Mouse (Mus musculus): ENCODE data around the gene Dennd1b.

Gene Dennd1b

DNA sequence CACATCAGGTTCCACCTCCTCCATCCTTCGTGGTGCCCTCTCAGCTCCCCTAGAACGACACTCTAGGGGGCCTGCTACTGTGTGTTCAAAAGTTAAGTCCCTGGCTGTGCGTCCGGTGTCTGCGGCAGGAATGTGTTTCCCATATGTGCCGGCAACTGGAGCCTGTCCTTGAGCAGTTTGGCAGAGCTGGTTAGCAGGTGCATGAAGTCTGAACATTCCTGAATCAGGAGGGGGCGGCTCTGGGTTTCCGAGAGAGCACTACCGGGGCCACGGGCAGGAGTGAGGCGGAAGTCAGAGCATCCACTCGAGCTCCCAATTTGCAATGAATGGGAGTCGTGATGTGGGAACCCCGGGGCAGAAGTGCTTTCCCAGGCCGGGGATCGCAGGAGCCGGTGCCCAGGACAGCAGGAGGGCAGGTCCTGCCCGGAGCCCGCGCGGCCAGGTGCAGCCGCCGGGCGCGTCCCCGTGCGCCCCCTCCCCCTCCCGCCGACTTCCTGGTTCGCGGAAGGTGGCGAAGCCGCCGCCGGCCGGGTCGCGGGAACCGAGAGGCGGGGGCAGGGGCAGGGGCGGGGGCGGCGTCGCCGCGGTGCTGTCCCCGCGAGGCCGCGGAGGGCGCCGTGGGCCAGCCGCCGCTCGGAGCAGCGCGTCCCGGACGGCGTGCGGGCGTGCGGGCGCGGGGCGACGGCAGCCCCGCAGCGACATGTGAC, at the start of gene Dennd1b:
TSS of gene Dennd1b (plus strand) at position 275 of the 707 bp plus-strand sequence.
- in situ Hi-C loops (cut with MboI, MseI): loop anchor here (10.0 kb wide), 1 partner anchor 789 kb away; the partner anchor contains the start of gene Ptprc

DNA sequence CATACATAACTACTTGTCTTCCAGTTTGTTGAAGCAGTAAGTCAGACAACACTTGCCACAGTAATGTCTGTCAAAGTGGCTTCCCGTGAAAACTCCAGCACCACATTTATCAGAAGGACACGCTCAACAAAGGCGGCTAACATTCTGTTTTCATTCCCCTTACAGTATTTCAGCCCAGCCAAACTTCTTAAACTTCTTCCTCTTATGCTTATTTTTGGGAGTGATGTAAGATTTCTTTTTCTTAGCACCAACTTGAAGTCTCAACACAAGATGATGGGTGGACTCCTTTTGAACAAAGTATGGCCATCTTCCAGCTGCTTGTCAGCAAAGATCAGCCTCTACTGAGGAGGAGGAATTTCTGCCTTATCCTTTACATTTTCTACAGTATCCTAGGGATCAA, 47.6 kb upstream of the Dennd1b start:
- in situ Hi-C loops (cut with MboI, MseI): loop anchor here (25.0 kb wide), 1 partner anchor 872 kb away; the partner anchor contains the start of gene Gm4788

DNA sequence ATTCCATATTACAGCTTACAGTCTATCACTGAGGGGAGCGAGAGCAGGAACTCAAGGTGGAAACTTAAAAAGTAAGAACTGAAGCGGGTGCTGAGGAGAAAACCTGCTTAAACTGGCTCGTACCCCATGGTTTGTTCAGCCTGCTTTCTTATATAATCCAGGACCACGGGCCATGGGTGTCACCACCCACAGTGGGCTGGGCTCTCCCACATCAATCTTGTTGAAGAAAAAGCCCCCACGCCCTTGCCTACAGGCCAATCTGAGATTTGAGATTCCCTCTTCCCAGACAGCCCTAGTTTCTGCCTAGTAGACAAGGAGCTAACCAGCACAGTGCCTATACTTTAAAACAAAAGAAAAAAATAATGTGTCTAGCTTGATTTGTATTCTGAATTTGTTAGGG, 43.6 kb upstream of the Dennd1b start:
- in situ Hi-C loops (cut with MboI, MseI): loop anchor here (25.0 kb wide), 1 partner anchor 868 kb away; the partner anchor contains the start of gene Gm4788

DNA sequence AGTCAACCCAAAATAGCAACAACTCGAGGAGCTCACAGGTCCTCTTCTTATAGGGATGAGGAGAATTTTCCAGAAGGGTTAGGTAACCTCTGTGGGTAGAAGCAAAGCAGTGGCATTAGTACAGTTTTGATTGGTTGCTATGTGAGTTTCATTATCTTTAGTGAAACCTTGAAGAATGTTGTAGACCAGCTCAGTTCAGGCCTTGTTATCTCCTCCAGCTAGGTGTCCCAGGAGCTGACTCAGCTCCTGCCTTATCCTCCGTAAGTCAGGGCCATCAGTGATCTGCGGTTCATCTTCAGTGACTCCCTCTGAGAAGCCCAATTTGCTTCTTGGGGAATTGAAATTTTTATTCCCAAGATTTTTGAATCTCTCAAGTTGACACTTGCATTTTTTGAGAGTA, 43.2 kb upstream of the Dennd1b start:
- in situ Hi-C loops (cut with MboI, MseI): loop anchor here (25.0 kb wide), 1 partner anchor 867 kb away; the partner anchor contains the start of gene Gm4788

DNA sequence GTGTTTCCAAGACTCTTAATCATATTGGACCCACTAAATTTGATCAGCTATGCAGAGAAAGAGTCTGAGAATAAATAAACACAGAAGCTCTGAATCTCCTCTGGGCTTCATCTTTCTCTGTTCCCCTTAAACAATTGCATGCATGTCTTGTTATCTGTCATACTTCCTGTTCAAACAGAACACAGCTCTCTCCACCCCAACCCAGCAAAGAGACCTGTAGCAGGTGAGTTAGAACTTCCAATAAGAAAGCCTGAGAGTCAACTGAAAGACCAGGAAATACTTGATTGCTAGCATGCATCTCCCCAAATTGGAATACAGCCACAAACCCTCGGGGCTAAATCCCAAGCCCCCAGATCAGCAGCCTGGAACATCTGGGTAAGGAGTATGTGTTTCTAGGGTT, 42.4 kb upstream of the Dennd1b start:
- in situ Hi-C loops (cut with MboI, MseI): loop anchor here (25.0 kb wide), 1 partner anchor 867 kb away; the partner anchor contains the start of gene Gm4788

DNA sequence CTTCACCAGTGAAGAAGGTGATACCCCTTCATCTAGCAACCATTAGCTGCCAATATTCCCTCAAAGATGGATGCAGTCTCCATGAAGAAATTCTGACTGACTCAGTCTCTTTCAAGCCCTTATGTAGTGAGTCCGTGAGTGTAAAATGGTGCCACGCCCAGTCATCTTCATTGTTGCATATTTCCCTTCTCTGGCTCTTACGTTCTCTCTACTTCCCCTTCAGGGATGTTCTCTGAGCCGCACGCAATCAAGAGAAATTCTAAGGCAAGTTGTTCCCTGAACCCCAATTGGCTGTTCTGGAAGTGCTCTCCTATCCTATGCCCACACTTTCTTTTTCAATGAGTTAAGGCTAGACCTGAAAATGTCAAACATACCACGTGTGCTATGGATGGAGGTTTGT, 40.3 kb upstream of the Dennd1b start:
- in situ Hi-C loops (cut with MboI, MseI): loop anchor here (25.0 kb wide), 1 partner anchor 864 kb away; the partner anchor contains the start of gene Gm4788

DNA sequence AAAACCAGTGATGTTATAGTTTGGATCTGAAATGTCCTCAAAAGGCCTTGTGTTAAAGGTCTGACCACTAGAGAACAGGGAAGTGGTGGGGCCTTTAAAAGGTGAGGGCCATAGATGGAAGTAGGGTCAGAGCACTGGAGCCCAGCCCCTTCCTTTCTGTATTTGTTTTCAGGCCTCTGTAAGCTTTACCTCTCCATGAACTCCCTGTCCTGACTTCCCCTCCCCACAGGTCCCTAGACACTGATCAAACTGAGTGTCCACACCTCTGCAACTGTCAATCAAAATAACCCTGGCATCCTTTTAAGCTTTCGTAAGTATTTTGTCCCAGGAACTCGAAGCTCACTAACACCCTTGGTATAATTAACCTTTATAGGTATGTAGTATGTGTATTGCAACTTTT, 39.0 kb upstream of the Dennd1b start:
- in situ Hi-C loops (cut with MboI, MseI): loop anchor here (25.0 kb wide), 1 partner anchor 863 kb away; the partner anchor contains the start of gene Gm4788

DNA sequence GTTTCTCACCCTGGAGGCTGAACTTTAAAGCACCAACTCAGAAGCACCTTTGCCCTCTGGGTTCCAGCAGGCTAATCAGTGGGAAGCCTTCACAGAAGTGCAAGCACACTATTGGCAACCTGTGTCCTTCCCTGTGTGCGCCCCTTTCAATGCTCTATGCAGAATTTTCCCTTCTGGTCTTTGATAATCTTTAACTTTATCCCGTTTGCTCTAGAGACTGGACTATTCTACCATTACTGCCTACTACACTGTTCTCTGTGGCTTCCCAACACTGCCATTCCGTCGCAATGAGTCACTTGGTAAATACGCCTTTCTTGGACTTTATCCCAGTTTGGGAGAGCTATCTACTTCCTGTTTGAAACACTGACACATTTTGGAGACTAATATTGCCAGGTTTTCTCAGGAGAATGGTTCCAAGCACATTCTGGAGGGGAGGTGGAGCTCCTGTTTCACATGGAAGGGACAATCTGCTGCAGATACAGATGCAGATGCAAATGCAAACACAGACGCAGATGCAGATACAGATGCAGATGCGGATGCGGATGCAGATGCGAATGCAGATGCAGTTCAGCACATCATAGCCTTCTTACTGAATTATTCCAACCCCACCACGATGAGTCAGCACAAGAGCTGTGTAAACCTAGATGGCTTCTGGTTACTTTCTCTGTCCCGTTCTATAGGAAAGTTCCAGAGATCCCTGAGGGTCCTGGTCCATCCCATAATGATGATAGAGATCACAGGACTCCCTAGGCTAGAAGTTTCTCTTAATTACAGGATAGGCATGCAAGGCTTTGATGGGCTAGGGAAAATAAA, 34.4 kb upstream of the Dennd1b start:
- in situ Hi-C loops (cut with MboI, MseI): no loop called here

DNA sequence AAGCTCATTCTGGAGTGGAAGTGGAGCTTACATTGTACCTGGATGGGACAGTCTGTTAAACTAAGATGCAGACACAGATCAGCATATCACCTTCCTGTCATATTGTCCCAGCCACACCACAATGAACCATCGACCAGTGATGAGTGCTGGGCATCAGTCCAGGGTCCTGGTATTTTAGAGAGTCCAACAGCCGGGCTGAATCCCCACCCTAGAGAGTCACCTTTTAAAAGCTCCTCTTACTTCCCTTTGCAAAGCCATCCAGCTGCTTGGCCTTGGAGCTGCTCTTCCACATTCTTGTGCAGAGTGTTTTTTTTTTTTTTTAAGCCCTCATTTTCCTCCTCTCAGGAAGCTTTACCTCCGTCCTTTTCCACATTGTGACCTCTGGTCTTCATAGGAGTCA, 33.2 kb upstream of the Dennd1b start:
- in situ Hi-C loops (cut with MboI, MseI): no loop called here

DNA sequence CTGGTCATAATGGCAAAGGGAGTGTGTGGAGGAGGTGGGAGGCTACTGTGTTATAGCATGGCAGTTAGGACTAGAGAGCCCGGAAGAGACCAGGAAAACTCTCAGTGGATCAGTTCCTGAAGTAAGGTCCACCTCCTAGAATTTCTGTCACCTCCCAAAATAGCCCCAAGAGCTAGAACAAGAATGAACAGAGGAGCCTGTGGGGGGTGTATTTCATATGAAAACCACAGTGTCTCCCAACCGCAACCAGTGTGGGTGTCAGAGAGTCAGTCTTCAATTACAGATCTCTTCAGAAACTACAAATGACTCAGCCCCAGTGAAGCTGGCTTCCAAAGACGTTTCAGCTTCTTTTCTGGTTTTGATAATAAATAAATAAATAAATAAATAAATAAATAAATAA, 32.4 kb upstream of the Dennd1b start:
- in situ Hi-C loops (cut with MboI, MseI): no loop called here

DNA sequence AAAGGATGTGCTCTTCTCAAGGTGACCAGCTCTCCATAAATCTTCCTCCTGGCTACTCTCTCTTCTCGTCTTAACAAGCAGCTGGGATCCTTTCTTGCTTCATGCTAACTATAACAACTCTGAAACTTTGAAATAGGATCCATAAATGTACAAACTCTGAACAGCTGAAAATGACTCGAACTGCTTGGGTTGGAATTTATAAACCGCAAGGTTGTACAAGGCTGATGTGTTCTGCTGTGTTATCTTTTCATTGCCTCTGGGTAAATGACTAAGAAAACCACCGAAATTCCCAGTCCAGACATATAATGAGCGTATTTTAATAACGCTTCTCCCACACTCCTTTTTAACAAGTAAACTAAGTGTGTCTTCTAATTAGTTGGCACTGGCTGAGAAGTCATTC, 27.1 kb upstream of the Dennd1b start:
- in situ Hi-C loops (cut with MboI, MseI): no loop called here

DNA sequence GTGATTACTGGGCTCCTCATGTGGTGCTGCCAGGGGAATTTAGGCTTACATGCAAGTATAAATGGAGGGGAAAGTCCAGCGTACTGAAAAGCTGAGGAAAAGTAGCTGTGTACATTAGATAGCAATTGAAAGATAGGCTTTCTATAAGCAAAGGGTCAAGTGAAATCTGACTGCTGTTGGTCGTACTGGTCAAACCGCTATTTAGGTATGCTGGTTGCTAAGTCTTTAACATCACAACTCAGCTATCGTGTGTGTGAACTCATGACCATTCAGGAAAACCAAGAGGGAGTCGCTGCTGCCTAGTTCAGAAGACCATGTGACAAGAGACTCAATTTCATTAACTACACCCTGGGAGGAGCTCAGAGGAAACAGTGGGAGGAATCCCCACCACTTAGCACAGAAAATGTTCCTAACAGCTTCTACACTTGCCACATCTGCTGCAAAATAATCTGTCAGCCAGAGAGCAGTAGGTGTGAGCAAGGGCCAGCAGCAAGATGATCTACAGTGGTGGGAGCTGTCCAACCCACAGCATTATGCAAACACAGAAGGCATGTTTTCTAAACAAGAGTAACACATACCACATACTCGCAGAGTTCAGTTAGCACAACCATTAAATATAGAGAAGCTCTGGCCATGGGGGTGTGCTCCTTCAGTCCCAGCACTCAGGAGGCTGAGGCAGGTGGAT, 25.4 kb upstream of the Dennd1b start:
- in situ Hi-C loops (cut with MboI, MseI): no loop called here

DNA sequence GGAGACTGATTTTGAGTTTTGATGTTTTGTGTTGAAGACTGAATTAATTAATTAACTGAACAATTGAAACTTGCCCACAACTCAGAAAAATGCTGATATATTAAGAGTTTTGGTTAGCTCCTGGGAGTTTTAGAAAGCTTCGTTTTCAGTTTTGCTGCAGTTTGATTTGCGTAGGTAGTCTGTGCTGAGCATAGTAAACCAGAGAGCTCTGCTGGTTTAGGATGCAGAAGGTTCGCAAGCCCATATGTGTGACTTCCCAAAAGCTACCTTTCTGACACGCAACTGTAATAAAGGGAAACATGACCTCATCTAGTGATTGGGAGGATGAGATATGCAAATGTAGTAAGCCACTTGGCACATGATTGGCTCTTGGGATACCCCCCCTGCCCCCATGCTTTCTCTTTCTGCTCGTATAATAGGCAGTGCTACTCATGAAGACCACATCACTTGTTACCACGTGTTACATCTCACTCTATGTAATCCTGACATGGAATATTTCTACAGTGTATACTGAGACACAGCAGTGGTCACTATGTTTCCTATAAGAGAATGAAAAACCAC, 23.6 kb upstream of the Dennd1b start:
- in situ Hi-C loops (cut with MboI, MseI): no loop called here

DNA sequence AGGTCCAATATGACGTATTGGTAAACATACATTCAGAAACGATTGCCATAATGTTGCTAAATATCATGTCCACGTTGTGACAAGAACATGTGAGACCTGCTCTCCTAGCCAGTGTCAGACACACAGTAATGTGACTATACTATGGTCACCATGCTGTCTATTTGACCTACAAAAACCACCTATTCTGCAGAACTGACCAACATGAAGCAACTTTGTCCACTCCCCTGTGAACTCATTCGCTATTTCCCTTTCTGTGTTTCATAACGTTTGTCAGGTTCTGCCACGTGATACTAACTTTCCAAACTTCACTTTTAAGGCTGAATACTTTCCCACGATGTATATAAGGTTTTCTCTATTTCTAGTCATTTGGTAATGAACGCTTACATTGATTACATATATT, 22.8 kb upstream of the Dennd1b start:
- in situ Hi-C loops (cut with MboI, MseI): no loop called here

DNA sequence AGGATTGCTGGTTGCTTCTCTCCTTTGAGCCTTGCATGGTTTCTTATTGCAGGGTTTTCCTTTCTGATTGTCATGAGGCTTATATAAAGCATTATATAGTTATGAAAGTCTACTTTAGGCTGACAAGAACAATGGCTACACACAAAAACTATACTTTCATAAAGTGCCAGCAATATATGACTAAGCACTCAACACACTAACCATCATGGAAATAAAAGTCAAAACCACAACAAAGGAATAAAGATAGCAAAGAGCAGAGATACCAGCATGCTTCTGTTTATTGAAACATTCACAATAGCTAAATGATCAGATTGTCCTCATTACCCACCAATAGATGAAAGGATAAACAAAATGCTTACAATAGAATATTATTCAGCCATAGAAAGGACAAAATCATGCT, 11.1 kb upstream of the Dennd1b start:
- in situ Hi-C loops (cut with MboI, MseI): loop anchor here (5.0 kb wide), 1 partner anchor 55 kb away; no protein-coding TSS in a partner anchor

DNA sequence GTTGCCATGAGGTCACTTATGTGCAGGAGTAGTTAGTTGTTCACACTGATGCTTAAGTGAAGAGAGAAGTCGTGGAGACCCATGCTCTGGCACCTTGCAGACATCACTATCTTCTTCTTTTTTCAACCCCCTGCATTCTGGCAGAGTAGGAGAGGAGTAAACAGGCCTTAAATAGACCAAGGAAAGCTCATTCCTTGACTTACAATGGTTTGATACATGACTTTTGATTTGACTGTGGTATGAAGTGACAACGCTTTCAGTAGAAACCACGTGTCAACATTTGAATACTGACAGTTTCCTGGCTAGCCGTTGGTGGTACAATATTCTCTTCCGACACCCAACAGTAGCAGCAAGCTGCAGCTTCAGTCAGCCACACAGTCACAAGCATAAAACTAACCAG, 8.3 kb upstream of the Dennd1b start:
- in situ Hi-C loops (cut with MboI, MseI): loop anchor here (5.0 kb wide), 1 partner anchor 58 kb away; no protein-coding TSS in a partner anchor

DNA sequence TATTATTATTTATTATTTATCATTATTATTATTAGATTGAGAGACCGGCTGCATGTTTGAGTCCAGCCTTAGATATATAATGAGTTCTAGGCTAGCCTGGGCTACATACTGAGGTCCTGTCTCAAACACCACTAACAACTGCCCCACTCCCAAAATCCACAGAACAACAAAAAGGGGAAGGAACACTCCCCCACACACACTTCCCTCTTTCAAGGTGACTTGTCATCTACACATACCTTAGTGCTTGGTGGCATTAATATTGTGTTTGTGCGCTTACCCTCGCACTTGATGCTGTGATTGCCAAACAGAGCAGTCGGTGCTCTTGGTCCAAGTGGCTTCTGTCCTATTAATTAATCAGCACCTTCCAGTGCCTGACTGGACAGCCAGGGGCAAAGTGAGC, 7.8 kb upstream of the Dennd1b start:
- in situ Hi-C loops (cut with MboI, MseI): no loop called here

DNA sequence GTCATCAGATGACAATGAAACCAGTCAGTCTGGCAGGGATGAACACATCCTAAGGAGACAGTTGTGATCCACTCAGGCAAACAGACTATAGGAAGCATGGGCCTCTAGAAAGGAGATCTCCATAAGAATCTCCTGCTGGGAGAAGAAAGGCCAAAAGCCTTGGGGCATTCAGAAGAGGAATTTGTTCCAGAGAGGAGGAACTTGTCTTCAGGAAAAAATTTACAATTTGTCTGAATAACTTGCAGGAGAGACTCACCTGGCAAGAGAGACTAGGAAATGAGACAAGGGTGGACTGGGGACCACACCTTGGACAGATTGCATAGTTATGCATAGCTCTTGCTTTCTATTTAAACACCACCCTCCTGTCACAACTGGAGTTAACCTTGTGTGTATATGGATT, 6.7 kb upstream of the Dennd1b start:
- in situ Hi-C loops (cut with MboI, MseI): no loop called here

DNA sequence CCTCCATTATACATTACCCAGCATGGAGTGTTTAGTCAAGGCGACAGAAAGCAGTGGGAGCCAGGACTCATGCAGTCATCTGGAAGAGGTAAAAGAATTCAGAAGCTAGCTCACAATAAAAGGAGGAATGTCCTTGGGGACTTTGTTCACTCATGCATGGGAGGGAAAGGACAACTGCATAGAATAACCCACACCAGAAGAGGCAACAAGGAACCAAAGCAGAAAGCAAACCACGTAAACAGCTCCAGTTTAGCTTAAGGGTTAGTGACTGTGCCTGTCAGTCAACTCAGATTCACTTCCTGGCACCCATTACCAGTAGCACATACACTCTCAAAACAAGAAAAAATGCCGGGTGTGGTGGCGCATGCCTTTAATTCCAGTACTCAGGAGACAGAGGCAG, 6.1 kb upstream of the Dennd1b start:
- in situ Hi-C loops (cut with MboI, MseI): no loop called here

DNA sequence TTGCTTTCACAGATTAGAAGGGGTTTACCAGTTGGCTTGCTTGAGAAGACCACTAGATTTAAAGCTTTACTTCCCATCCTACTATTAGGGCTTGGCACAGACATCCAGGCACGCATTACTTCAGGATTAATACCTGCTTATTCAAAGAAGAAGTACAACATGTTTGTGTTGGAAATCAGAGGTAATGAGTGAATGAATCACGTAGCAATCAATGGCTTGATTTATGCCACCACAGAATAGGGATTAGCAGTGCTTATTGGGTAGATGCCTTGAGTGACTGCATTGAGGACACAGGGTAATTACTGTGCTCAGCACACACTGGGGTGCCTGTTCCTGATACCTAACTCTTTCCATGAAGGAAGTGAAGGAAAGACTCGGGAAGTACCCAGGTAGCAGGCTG, 4.4 kb upstream of the Dennd1b start:
- in situ Hi-C loops (cut with MboI, MseI): no loop called here

DNA sequence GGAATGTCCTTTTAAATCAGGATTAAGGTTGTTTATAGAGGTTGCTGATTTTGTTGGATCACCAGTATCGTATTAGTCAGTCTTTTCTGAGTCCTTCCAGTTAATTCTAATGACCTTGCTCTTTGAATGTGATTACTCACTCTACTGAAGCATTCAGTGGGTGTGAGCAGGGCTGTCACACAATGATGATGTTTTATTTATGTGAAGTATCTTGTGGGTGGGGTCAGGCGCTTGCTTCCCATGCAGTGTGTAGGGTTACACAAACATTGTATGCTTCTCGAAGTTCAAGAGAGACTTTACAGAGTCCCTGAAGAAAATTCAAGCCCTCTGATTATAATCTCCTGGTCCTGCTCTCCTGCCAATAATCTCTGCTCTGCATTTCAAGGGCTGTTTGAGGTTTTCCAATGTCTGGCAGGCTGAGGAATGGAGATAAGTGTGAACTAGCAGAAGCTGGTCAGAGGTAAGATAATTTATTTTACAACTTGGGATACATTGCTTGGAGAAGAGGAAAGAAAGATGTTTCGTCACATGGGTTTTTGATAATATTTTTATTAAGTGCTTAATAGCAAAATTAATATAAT, 3.2 kb upstream of the Dennd1b start:
- in situ Hi-C loops (cut with MboI, MseI): loop anchor here (10.0 kb wide), 1 partner anchor 785 kb away; the partner anchor contains the start of gene Ptprc
